Mouse (Mus musculus) effector memory CD4-positive, alpha-beta T cell, adult 5 months (primary cell): ENCODE measurements around the gene Pdzd9. TPM values are rescaled to one million over a fixed set of nuclear protein-coding genes. Genes with fewer than 3 reads are reported as not detected.

Source experiments
- polyA plus RNA-seq: library from polyadenylated mRNA; unstranded; fragments of 100-300 nt; shearing (Covaris generic); gene quantifications from one replicate; pipeline ENCODE4 v1.2.1, GENCODE M21; 2017

The Pdzd9 gene
- polyA plus RNA-seq = 0.29 TPM

GRCm38 (mm10) chr7:120670153-120670875 is at the start of gene Pdzd9:
Gene Pdzd9, minus strand, starts transcription at chr7:120670343.

DNA sequence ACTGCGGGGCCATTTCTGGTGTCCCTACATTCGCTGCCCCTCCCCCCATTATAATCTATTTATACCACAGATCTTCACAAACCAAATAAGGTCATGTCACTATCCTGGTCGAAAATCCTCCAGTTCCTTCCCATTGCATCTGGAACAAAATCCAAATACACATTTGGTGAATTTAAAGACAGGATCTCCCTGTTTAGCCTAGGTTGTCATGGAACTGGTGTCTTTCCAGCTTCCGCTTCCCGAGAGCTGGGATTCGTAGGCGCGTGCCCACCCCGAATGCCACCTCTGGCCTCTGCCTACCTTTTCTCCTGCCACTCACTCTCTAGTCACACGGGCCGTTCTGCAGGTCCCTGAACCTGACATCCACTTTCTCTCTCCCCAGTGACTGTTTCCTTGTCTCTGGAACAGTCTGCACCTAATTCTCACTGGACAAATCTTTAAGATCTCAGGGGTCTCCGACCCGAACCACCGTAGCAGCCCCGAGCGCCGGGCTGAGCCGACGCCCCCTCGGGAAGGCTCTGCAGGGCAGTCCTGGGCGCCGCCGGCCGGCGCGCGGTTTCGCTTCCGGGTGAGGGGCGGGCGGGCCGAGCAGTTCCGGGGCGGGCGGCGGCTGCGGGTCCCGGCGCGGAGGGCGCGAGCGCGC is 7.0 kb upstream of the Pdzd9 start, which contains the start of gene Mosmo:
Gene Mosmo, plus strand, starts transcription at position 618 of the 643 bp plus-strand sequence.

DNA sequence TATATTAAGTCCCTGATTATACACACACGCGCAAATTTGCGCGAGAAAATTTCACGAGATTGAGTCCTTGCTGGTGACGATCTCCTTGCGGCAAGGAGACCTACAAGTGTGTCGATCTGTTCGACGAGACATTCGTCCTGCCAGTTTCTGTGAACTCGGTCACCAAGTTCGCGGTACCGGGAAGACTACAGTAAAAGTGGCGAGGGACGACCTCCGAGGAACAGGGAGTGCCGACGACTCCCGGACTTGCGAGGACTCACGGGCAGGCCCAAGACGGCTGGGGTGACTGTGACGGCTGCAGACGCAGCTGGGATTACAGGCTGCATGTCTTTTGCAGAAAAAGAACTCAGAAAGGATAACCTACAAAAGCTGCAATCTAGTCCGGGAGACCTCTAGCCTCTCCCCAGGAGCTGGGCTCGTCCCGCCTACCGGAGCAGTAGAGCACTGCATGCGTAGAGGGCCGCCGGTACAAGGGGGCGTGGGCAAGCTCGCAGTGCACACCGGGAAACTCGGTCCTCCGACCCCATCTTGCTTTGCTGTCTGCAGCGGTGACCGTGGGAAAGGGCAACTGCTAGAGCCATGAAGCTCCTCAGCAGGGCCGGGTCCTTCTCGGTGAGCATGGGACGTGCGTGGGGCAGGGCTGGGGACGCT is 35.3 kb downstream of the Pdzd9 start, which contains the start of gene Uqcrc2:
Gene Uqcrc2, plus strand, starts transcription at position 466 of the 651 bp plus-strand sequence.

Other genes starting within 250 kb of the Pdzd9 start
- 98.0 TPM for gene Uqcrc2, start 35.2 kb downstream of the Pdzd9 start, polyA plus RNA-seq
- 17.2 TPM for gene Mosmo, start 7.3 kb upstream of the Pdzd9 start, polyA plus RNA-seq
- gene Vwa3a, start 69.0 kb upstream of the Pdzd9 start, polyA plus RNA-seq = not detected
- gene Gm5737, start 142.0 kb upstream of the Pdzd9 start, polyA plus RNA-seq = not detected
- 2.0 TPM for gene Eef2k, start 172.5 kb upstream of the Pdzd9 start, polyA plus RNA-seq
- 18.9 TPM for gene Polr3e, start 247.4 kb upstream of the Pdzd9 start, polyA plus RNA-seq